Mouse (Mus musculus) large intestine, adult 2 months (tissue): Measurements from ENCODE around the gene Cyp1a1. TPM values are rescaled to one million over a fixed set of nuclear protein-coding genes. Genes with fewer than 3 reads are reported as not detected.
"Not testable (repeated sequence)": the region's sequence is repeated elsewhere in the genome, so short reads cannot be mapped to it uniquely, and the experiment has no call there.

ENCODE experiments used
- DNase-seq: peaks from one replicate; pipeline ENCODE4 v3.0.0-alpha.2; 2012; ENCODE audit warnings: low read depth, low spot score
- WGBS: fragments of 180-500 bp; shearing (Covaris S2); methylation state at CpG from one replicate; pipeline ENCODE4 v1.1.7; 2018; 5-methylcytosine and 5-hydroxymethylcytosine counted together
- polyA plus RNA-seq: library from polyadenylated mRNA; depleted of rRNA; stranded (reverse); fragments of >200 nt; gene quantifications from 2 replicates; pipeline ENCODE4 v1.2.3, GENCODE M21; 2012

Gene Cyp1a1
- polyA plus RNA-seq, 1 experiment = 0.04 TPM

DNA sequence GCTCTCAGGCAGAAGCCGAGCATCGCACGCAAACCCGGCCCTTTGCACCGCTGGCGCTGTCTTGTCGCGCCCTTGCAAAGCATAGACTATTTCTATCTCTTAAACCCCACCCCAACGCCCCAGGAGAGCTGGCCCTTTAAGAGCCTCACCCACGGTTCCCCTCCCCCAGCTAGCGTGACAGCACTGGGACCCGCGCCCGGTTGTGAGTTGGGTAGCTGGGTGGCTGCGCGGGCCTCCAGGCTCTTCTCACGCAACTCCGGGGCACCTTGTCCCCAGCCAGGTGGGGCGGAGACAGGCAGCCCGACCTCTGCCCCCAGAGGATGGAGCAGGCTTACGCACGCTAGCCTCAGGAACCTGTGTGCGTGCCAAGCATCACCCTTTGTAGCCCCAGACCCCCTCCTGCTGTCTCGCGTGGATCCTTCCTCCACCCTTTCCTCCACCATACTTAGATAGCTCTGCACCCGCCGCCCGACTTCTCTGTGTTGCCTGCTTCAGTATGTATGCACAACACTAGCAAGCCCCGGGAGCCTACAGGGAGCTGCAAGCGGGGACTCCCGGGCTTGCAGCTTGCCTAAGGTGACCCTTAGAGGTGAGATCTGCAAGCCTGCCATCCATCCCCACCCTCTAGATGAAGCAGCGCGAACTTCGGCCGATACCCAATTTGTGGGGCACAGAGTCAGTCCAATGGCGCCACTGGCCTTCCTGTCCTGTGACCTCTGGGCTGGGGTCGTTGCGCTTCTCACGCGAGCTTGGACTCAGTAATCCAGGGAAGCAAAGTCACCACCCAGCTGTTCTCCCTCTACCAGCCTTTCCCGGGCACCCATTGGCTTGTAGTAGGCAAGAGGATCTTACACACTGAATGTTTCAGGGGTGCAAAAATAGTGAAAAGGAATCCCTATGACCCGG, 8.9 kb downstream of the Cyp1a1 start:
- no peak for DNase-seq
- 7% methylated on average over 42 of the region's 42 CpGs for WGBS

DNA sequence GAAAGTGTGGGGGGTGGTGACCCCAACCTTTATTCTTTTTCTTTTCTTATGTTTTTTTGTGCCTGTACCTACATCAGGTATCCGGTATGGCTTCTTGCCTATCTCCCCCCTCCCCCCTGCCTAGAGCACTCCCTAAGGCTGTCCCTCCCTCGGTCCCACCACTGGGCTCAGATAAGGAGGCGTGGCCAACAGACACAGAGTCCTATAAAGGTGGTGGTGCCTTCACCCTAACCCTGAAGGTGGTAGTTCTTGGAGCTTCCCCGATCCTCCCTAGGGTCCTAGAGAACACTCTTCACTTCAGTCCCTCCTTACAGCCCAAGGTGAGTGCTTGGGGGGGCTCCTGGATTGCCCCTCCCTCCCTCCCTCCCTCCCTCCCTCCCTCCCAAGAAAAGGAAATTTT, 9.7 kb downstream of the Cyp1a1 start:
- no peak for DNase-seq
- 47% methylated on average over 4 of the region's 4 CpGs for WGBS

DNA sequence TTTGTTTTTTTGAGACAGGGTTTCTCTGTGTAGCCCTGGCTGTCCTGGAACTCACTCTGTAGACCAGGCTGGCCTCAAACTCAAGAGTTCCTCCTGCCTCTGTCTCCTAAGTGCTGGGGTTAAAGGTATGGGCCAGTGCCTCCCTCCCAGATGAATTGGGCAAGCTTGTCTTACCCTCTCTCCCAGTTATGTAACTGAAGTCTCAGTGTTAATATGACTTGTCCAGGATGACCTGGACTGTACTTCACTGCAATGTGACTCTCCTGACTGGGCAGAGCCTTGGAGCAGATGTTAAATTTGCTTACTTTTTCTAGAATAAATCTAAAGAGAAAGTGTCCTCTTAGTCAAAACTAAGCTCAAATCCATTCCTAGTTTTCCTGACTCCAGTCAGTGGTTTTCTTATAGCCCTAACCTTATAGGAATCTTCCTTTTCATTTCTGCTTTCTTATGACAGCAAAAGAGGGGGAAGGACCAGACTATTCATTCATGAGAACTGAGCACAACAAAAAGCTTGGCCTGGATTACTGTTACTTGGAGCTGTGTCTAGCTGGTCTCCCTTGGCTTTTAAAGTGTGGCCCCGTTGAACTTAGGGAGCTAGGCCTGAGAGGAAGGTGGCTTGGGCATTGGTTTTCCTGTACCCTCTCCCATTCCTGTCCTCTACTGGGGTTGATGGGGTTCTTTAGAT, 10.9 kb downstream of the Cyp1a1 start:
- no peak for DNase-seq
- 79% methylated on average over 1 of the region's 1 CpGs for WGBS

DNA sequence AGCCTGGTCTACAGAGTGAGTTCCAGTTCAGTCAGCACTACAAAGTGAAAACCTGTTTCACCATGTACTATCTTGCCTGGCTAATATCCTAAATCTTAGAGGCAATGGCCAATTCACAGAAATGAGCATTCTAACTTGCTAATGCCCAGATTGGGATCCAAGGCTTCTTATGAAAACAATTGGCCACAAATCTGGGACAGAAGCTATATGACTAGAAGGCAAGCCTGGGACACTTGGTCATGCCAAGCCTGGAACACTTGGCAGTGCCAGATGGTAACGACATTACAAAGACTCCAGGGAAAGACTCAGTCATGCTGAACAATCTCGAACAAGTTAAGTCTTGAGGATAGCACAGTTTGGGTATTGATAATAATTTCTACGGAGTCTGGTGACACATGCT, 18.8 kb downstream of the Cyp1a1 start:
- no peak for DNase-seq
- 90% methylated on average over 3 of the region's 3 CpGs for WGBS

DNA sequence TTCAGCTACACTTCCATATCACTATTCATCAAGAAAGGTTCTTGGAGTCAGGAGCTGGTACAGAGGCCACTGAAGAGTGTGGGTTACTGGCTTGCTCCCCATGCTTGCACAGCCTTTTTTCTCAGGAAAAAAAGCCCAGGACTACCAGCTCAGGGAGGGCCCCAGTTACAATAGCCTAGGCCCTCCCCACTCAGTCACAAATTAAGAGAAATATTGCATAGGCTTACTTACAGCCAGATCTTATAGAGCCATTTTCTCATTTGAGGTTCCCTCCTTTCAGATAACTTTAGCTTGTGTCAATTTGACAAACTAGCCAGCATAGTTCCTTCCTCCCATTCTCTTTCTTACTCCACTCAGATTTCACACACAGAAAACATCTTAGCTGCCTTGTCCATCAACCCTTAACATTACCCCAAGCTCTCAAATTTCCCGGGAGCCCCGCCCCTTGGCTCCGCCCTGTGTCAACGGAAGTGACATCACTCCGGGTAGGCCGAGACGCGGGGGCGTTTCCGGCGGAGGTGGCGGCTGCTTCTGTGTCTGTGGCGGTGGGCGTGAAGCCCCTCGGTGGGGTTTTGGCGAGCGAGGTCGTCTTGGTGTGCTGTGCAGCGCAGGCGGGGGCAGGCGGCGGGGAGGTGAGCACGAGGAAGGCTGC, 20.5 kb downstream of the Cyp1a1 start, which contains the start of gene Edc3:
Gene Edc3, plus strand, starts transcription at position 473 of the 652 bp plus-strand sequence.
- DNase-seq = peak; percentile 62
- WGBS = under 1% methylated on average over 23 of the region's 23 CpGs

DNA sequence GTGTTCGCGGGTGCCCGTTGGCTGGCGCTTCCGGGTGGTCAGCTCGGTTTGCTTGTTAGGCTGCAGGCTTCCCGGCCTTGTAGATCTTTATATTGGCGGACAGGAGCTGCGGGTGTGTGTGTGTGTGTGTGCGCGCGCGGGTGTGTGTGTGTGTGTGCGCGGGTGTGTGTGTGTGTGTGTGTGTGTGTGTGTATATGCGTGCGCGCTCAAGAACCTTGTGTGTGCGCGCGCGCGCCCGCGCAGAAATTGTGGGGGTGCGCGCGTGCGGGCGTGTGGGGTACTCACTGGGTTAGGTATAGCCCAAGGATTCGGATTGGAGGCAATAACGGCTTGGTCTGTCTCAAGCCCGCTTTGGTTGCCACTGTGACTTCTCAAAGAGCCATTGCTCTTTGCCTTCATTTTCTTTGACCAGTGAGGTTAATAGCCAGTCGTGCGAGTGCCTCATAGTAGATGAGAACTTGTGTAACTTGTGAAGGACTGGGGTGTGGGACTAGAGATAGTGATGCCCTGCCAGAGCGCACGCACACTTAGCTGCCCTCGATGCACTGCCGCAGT, 21.1 kb downstream of the Cyp1a1 start:
- WGBS = 2% methylated on average over 39 of the region's 39 CpGs
- DNase-seq = no peak

DNA sequence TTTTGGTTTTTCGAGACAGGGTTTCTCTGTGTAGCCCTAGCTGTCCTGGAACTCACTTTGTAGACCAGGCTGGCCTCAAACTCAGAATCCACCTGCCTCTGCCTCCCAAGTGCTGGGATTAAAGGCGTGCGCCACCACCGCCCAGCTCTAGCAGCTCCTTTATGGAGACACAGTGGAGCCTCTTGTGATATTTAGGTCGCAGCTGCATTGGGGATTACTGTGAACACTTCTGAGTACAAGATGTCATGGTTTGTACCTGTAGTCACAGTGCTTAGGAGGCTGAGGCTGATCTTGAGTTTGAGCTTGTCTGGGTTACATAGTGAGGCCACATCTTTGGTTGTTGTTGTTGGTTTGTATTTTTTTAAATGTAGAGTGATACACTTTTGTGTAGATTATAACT, 22.5 kb downstream of the Cyp1a1 start:
- not testable (repeated sequence) for DNase-seq
- WGBS = 74% methylated on average over 5 of the region's 5 CpGs

DNA sequence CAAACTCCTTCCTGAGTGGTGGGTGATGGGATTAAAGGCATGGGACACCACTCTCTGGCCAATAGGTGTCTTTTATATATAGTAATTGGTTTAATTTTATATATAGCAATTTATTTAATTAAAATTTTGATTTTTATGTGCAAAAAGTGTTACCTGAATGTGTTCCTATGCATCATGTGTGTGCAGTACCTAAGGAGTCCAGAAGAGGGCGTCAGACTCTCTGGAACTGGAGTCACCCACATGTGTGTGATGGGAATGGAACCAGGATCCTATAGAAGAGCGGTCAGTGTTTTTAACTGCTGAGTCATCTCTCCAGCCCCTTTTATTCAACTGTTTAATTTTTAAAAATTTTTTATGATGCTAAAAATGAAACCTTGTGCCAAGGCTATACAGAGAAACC, 24.5 kb downstream of the Cyp1a1 start:
- WGBS = 78% methylated on average over 2 of the region's 2 CpGs
- DNase-seq = no peak

DNA sequence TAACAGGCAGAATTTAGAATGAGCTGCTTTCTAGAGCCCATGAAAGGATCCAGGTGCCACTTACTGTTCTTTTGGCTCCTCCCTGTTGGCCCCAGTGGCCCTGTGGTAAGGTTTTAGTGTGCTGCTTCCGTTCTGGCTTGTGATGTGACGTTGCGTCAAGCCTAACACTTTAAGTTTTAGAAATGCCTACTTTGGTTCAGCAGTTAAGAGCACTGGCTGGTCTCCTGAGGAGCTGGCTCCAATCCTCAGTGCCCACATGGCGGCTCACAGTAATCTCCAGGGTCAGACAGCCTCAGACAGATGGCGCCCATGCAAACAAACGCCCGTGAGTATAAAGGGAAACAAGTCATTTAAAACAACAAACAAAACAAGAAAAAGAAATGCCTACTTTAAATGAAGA, 30.7 kb downstream of the Cyp1a1 start:
- WGBS = 84% methylated on average over 7 of the region's 7 CpGs
- DNase-seq = no peak

DNA sequence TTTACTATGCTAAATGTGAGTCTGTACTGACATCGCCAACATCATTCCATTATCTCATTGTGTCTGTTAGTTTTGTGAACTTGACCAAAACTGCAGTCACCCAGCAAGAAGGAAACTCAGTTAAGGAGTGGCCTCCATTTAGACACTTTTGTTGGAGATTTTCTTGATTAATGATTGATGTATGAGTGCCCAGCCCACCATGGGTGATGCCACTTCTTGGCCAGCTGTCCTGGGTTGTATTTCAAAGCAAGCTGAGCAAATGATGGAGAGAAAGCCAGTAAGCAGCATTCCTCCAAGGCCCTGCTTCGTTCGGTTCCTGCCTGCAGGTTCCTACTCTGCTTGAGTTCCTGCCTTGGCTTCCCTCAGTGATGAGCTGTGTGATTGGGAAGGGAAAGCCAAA, 33.0 kb downstream of the Cyp1a1 start:
- DNase-seq = no peak
- 77% methylated on average over 3 of the region's 3 CpGs for WGBS

DNA sequence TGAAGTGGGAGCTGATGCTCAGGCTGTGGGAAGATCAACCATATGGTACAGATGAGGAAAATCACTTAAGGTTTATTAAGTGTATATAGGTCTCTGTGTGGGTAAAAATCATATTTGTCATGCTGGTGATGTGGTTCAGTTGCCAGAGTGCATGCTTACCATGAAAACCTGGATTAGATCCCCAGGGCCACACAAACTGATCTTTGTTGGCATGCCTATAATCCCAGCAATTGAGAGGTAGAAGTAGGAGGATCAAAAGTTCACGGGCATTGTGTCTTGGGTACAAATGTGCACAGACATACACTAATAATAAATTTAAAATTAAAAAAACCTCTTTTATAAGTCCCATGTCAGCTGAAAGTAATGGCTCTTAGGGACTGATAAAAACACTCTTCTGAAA, 34.6 kb downstream of the Cyp1a1 start:
- no peak for DNase-seq
- WGBS = 55% methylated on average over 1 of the region's 1 CpGs

DNA sequence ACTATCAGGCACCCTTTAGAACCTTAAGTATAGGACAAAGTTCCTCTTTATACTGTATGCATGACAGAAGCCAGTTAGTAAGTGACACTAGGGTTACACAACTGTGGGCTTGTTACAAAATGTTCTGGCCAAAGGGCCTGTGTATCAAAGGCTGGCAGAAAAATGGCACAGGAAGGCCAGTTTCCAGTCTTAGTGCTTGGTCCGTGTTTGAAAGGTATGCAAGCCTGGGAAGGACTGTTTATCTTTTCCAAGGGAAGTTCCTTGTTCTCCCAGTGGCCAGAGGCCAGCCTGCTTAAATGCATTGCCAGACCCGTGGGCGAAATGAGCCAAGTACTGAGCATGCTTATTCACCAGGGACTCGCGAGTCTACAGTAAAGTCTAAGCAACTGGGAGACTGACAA, 35.6 kb downstream of the Cyp1a1 start:
- peak; percentile 28 for DNase-seq
- WGBS = 3% methylated on average over 5 of the region's 5 CpGs

DNA sequence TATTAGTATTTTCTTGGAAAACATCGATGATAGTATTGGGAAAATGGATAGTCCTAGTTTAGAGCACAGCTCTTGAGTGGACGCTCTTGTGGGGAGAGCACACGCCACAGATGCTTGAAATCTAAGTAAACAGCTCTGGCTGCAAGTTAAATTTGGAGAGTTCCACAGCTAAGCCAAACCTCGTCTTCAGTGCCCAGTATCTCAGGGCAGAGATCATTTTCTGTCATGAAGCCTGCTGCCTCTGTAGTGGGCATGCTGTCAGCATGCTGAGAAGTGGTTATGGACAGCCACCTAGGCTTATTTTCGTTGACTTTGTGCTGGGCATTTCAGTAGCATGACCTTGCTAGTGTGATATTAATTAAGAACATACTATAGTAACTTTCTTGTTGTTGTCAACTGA, 36.1 kb downstream of the Cyp1a1 start:
- DNase-seq = no peak
- 58% methylated on average over 5 of the region's 5 CpGs for WGBS

DNA sequence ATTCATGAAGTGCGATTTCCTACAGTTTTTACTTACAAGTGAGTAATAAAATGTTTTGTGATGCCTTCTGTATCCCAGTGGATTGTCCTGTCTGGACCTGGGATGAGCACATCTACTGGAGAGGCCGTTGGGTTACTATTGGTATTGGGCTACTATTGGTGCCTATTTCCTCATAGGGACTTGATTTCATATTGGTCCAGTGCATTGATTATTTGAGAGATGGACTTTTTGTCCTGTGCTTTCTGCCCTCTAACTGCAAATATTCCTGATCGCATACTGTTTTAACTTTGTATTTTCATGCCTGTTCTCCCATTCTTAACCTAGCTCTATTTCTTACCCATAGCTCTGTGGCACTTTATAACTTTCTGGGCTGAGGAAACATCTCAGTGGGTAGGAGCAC, 37.0 kb downstream of the Cyp1a1 start:
- DNase-seq = no peak
- 93% methylated on average over 3 of the region's 3 CpGs for WGBS

DNA sequence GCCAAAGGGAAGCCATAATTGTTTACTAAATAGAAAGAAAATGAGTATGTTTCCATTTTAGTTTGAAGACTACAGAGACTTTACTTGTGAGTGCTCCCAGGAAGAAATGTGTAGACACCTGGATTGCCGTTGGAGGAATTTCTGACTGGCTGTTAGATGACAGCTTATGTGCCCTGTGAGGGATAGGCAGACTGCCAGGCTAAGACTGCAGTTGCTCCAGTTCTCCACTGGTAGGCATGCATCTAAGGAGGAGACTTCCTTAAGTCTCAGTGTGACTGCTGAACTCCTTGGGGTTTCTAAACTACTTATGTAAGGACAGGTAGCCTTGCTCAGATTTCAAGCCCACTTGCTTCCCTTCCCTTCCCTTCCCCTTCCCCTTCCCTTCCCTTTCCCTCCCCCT, 40.6 kb downstream of the Cyp1a1 start:
- no peak for DNase-seq
- WGBS = 79% methylated on average over 1 of the region's 1 CpGs

DNA sequence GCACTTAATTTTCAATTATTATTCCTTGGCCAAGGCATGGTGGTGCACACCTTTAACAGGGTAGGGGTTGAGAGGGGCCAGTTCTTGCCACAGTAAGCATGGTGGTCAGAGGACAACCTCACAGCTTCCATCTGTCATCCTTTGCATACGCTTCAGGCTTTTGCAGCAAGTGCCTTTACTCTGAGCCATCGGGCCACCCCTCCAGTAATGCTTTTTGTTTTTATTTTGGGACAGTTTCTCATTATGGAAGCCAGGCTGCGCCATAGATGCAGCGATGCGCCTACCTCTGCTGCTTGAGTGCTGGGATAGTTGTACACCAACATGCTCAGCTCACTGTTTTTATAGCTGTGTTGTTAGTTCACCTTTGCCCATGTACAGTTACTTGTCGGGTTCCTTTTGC, 45.9 kb downstream of the Cyp1a1 start:
- no peak for DNase-seq
- WGBS = 79% methylated on average over 6 of the region's 6 CpGs

DNA sequence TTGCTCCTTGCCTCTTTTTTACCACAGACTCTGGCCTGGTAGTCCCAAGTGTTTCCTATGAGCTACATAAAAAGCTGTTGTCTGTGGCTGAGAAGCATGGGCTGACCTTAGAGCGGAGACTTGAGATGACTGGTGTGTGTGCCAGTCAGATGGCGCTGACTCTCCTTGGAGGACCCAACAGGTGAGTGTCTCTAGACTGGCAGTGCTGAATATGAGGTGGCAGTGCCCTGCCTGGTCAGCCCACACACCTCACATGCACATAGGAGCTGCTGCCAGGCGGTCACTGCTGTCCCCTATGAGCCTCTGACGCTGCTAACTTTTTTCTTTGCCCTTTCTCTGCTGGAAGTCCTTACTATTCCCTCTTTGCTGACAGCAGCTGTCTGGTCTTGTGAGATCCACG, 52.1 kb downstream of the Cyp1a1 start:
- DNase-seq = no peak
- WGBS = 93% methylated on average over 5 of the region's 5 CpGs

DNA sequence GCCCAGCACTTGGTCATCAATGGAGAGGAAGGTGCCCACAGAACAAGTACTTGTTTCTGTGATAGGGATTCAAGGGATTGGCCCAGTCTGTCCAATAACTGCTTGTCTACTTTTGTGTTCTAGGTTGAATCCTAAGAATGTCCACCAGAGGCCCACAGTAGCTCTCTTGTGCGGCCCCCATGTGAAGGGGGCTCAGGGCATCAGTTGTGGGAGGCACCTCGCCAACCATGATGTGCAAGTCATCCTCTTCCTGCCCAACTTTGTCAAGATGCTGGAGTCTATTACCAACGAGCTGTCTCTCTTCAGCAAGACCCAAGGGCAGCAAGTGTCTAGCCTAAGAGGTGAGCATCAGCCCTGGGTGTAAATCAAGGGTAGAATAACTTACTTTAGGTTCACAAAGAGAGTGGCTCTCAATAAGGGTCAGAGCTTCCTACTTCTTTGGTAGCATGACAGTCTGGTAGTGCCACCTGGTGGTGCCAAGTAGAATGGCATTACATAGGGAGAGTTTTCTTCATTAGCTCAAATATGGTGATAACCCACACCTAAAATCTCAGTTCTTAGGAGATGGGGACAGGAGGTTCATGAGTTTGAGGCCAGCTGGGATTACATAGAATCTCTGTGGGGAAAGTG, 56.8 kb downstream of the Cyp1a1 start:
- DNase-seq = peak; percentile 40
- WGBS = 61% methylated on average over 3 of the region's 3 CpGs

DNA sequence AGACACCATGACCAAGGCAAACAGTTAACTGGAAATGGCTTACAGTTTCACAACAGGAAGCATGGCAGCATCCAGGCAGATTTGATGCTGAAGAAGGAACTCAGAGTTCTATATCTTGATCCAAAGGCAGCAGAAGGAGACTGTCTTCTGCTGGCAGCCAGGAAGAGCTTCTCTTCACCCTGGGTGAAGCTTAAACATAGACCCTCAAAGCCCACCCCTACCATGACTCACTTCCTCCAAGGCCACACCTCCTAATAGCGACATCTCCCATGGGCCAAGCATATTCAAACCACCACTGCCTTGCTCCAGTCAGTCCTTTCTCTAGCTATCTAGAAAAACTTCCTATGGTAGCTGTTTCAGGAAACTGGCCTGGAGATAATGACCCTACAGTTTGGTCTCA, 59.3 kb downstream of the Cyp1a1 start:
- 79% methylated on average over 1 of the region's 1 CpGs for WGBS
- DNase-seq = no peak

DNA sequence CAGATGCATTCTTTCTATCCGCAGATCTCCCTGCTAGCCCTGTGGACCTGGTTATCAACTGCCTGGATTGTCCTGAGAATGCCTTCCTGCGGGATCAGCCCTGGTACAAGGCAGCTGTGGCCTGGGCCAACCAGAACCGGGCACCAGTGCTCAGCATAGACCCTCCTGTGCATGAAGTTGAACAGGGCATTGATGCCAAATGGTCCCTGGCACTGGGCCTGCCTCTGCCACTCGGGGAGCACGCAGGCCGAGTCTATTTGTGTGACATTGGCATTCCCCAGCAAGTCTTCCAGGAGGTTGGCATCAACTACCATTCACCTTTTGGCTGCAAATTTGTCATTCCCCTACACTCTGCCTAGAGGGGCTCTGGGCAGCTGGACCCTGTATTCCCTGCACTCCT, 60.4 kb downstream of the Cyp1a1 start:
- DNase-seq = no peak
- WGBS = 78% methylated on average over 6 of the region's 6 CpGs
